Mouse (Mus musculus) testis, adult 2 months (tissue): ENCODE data around the gene D1Ertd622e.

Source experiments
- CTCF ChIP-seq: fragments of 200-500 bp; IDR thresholded peaks from 2 replicates; pipeline ENCODE4 v1.5.1; 2012; ENCODE audit warnings: low read depth, mild to moderate bottlenecking, inconsistent platforms, low read length, moderate library complexity; ENCODE audit not compliant: control insufficient read depth, insufficient read depth, insufficient replicate concordance
- POLR2A ChIP-seq: fragments of 200-500 bp; IDR thresholded peaks from 2 replicates; pipeline ENCODE4 v1.6.1; 2012; ENCODE audit warnings: low read depth, mild to moderate bottlenecking, inconsistent platforms, low read length, moderate library complexity; ENCODE audit not compliant: control insufficient read depth

GRCm38 (mm10) chr1:97672849-97673248 lies 11.0 kb upstream of the D1Ertd622e start:
- TF ChIP-seq CTCF (no peak), POLR2A (no peak)
